Comparison of ENCODE assay signal across 10 mouse cellular contexts in the genomic region with DNA sequence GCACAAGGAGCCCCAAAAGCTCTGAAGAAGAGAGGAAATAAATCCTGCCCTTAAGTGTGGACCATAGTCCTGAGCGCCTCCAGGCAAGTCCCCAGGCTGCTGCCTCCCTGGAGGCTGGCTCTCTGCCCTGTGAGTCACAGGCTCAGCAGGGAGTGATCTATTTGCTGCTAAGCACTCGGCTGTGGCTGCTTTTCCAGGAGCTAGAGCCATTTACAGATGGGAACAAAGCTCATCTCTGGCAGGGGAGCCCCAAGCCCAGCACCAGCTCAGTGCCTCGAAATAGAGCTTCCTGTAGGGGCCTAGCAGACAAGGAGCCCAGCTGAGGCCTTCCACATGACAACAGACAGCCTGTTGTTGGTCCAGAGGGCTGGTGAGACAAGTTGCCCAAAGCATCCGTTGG. TPM values are rescaled to one million over a fixed set of nuclear protein-coding genes. Genes with fewer than 3 reads are reported as not detected.
DNase-seq lines count a peak whose midpoint lies in the region; ATAC-seq and TF ChIP-seq lines count a peak whose summit lies in the region.
"Had no signal": no experiment of that assay in that cellular context is flagged by ENCODE, and none has a peak within 500 bp of the region (broad histone marks: within the 10 kb centered on the region; RNA-seq: fewer than 3 reads in every experiment).

No protein-coding gene starts in this region.

- H3K4me2 ChIP-seq in forebrain, embryonic 15.5 days (replicated peaks) = no peak overlapping the region

- no peaks in the 10 kb centered on the region for H3K9me3 ChIP-seq in forebrain, embryonic 15.5 days

- 15% methylated on average over 4 of the region's 4 CpGs for WGBS in forebrain, embryonic 15.5 days
- WGBS in olfactory bulb, adult 2 months = 5% methylated on average over 4 of the region's 4 CpGs

- DNase-seq in kidney, postnatal 10 days = peak; percentile 62
- DNase-seq in kidney, adult 8-10 months = no peak
- peak; percentile 60 for DNase-seq in adrenal gland, postnatal 10 days
- peak; percentile 91 for DNase-seq in layer of hippocampus, adult 9-11 months

- H3K27ac ChIP-seq in forebrain, embryonic 15.5 days (replicated peaks) = peak overlapping the region; percentile 67
- peak overlapping the region; percentile 93 for H3K27ac ChIP-seq in olfactory bulb, adult 2 months (ENCODE audit: insufficient read depth, low read depth, low read length)
- H3K27ac ChIP-seq: liver, embryonic 14.5 days had no signal

- TF ChIP-seq POLR2A in olfactory bulb, adult 2 months (IDR thresholded peaks at IDR 0.05; ENCODE audit: insufficient read depth, low read depth, low read length) = no peak

- H3K4me3 ChIP-seq in forebrain, embryonic 15.5 days = no peak overlapping the region
- no peak overlapping the region for H3K4me3 ChIP-seq in olfactory bulb, adult 2 months (ENCODE audit: insufficient read depth, low read depth, low read length)

- no peak overlapping the region for H3K9ac ChIP-seq in forebrain, embryonic 15.5 days (replicated peaks)
- H3K9ac ChIP-seq: liver, embryonic 14.5 days had no signal

- no peaks in the 10 kb centered on the region for H3K27me3 ChIP-seq in forebrain, embryonic 15.5 days

- H3K4me1 ChIP-seq in forebrain, embryonic 15.5 days = peaks cover 13% of the 10 kb centered on the region
- peaks cover 40% of the 10 kb centered on the region for H3K4me1 ChIP-seq in olfactory bulb, adult 2 months (ENCODE audit: control insufficient read depth, insufficient read depth, low read length)

- ATAC-seq in forebrain, embryonic 15.5 days (replicated peaks) = peak; percentile 34; the same call in 1 of the 2 replicates
- ATAC-seq in erythroblast, adult 5-6 weeks (replicated peaks; ENCODE audit: low FRiP score, poor library complexity, severe bottlenecking) = no peak
- ATAC-seq in CD4-positive, CD25-positive, alpha-beta regulatory T cell, adult 4 months = no peak

- no peaks in the 10 kb centered on the region for H3K36me3 ChIP-seq in forebrain, embryonic 15.5 days

- no peak for TF ChIP-seq CTCF in olfactory bulb, adult 2 months (IDR thresholded peaks at IDR 0.05; ENCODE audit: insufficient read depth, low read depth, low read length)

RNA-seq across cellular contexts. Expression of a gene that starts 37.5 kb away (rescaled TPM):
- 1 to 10 TPM; 5.1 to 5.8 TPM for total RNA-seq in adrenal gland, postnatal 10 days (2021)
- 8.2 and 8.4 TPM in 2 replicates for polyA plus RNA-seq in forebrain, embryonic 15.5 days (2015; fragmentation: Nextera tagmentation; extraction: Ambion mirVana)
- 42.2 TPM in 1 of 2 replicates, not detected in the other for polyA plus RNA-seq in olfactory bulb, adult 2 months (2012; ENCODE audit: insufficient read depth, insufficient read length, low replicate concordance, missing spikeins)
- total RNA-seq in erythroblast, adult 5-6 weeks (2015; ENCODE audit: low replicate concordance) = 0.19 TPM in 1 of 2 replicates, not detected in the other
- total RNA-seq in erythroblast, adult 5-6 weeks (2017; ENCODE audit: low replicate concordance) = 0.84 TPM in 1 of 2 replicates, not detected in the other
- under 1 TPM in 1 of 2 experiments, not detected in 1; 0.12 TPM for polyA plus RNA-seq in CD4-positive, CD25-positive, alpha-beta regulatory T cell, adult 4 months (2017; shearing (Covaris generic))
- total RNA-seq: MEL had no signal

Comparison
In these comparisons a context has a peak if more than half of its experiments do, and no peak if none do; other contexts are left out.
1. DNase-seq: peak in kidney, postnatal 10 days (single experiment), adrenal gland, postnatal 10 days (single experiment) and layer of hippocampus, adult 9-11 months (single experiment); none in kidney, adult 8-10 months (0 of 2).